Mouse (Mus musculus) liver, adult (tissue): ENCODE results near the gene Grik2.

ENCODE experiments used
- GATA4 ChIP-seq: IDR thresholded peaks from 2 replicates; pipeline ENCODE4 v1.6.1; 2014; ENCODE audit warnings: mild to moderate bottlenecking, low read length; ENCODE audit not compliant: insufficient replicate concordance

Gene Grik2

DNA sequence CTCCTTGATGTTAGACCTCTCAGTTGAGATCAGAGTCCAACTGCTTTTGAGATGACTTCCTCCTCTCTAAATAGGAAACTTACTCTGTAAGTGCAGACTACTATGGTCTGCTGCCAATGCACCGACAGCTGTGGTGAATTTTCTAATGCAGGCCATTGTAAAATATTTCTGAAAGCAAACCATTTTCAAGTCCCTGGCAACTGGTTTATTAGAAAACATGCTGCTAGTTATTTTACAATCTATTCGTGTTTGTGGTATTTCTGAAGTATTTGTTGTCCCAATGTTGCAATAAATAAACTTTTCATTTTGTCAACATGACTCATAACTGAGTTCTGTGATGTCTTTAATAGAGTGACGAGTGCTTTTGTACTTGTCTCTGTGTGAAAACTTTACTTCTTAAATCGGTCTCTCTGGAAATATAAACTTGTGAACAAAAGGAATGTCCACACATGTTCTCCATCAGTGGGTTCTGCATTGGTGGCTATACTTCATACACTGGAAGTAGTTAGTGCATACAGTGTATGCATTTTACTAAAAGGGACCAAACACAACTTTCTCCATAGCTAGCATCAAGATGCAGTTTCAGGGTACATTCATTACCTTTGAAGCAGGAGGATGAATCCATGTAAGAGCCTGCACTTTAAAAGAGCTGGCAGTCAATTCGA, 308.3 kb downstream of the Grik2 start:
- TF ChIP-seq GATA4: no peak

DNA sequence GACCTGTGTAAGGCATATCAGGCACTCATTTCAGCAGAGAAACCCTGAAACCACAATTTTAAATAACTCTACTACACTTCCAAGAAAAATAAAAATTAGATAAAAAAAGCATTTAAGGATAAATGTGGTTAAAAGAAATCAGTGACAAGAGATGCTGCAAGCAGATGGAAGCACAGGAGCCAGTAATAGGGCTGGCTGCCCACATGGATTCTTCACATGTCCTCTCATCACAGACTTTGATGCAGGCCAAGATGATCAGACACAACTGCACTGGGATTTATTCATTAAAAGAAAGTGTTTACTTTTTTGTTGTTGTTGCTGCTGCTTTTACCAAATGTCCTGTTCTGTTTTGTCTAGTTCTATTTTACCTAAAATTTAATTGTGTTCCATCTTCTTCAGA, 315.0 kb downstream of the Grik2 start:
- no peak for TF ChIP-seq GATA4

DNA sequence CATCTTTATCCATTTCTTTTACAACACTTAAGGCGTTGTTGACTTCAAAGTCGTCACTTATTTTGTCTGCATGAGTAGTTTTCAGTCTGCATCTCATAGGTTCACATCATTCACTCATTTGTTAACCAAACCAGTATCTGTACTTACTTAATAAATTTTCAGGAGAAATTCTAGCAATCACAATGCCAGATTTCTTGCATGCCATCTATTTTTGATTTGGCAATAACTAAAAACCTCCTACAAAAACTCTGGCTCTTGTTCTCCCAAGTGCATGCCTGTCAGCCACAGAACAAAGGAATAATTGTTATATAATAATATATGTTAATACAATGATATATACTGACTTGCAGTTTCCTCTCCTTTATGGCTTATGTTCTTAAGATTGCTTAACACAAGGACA, 331.8 kb downstream of the Grik2 start:
- TF ChIP-seq GATA4: no peak

DNA sequence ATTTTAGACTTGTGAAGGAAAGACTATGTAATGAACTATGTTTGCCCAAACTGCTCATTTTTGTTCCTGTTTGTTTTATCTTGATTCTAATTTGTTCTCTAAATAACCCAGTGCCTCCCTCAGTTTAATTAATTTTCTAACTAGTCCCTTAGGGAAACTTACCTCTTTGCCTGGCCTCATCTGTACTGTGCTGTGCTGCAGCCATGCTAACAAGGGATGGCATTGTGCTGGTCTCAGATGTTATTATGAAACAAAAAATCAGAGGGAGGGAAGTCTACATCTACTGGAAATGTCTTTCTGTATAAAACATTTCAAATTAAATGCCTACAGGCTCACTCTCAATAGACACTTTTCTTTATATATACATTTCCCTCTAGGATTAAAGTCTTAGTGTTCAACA, 335.0 kb downstream of the Grik2 start:
- TF ChIP-seq GATA4: no peak

DNA sequence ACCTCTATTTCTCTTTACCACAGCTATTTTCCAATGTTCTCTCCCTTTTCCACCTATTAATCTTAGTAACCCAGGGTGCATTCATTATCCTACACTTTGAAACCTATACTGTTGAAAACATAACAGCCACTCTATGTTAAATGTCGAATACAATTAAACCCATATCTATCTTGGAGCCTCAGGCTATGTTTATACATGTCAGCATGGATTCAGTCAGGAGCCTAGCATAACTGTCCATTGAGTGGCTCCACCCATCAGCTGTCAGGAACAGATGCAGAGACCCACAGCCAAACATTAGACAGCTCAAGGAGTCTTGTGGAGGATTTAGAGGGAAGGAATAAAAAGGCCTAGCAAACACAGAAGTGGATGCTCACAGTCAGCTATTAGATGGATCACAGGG, 347.2 kb downstream of the Grik2 start:
- TF ChIP-seq GATA4: no peak

DNA sequence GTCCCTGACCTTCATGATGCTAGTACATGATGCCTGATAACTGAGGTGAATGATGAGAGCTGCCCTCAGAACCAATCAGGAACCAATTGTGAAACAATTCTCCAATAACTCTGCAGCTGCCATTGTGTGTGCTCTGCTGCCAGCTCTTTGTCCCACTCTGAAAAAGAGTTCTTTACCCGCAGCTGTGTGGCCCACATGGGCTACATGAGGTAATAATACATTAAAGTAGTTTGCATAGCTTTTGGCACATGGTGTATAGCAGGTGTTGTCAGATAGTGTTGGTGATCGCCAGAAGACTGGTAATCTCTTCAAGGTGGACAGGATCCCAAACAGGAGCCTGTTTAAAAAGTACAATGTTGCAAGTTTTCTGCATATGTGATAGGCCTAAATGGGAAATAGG, 351.5 kb downstream of the Grik2 start:
- no peak for TF ChIP-seq GATA4

DNA sequence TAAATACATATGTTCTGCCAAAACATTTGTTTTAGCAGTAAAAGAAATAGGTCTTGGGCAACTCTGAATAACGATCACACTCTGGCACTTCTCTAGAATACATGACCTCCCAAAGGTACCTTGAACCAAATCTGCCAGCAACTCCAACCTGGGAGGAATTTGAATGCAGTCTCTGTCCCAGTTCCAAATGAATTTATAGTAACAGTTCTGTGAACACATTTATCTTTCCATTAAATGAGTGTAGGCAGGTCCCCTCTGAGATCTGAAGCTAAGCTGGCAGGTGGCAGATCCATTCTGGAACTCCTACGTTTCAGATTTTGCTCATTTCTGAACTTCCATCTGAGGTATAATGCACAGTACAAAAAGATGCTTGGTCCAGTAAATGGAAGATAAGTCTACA, 352.3 kb downstream of the Grik2 start:
- no peak for TF ChIP-seq GATA4

DNA sequence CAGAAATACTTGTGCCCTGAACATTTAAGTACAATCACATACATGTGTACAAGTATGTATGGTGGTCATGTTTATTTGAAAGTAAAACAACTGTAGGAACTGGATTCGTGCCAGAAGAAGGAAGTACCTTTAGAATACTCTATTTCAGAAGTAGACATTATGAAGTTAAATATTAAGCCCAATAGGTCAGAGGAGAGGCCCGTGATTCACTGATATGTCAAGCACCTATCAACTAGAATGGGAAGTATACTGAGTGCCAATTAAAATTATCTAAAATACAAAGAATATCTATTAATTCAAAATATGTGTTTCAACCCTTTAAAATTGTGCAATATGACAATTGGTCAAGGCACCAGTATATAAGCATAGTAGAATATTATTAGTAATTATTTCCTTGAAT, 355.7 kb downstream of the Grik2 start:
- TF ChIP-seq GATA4: no peak

DNA sequence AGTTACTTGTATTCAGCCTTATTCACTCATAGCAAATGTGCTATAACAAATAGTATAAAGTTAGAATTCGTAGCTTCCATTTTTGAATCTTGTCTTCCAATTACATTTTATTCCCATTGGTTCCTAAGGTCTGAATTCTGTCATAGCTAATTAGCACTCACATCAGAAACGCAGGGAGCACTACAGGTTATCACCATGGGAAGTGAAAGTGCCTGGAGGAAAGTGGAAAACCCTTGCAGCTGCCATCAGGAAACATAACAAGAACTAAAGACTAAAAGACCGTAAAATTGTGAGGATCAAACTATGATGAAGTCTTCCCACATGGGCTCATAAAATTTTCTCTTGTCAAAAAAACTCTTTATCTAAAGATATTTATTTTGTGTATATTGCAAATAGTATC, 405.6 kb downstream of the Grik2 start:
- TF ChIP-seq GATA4: no peak

DNA sequence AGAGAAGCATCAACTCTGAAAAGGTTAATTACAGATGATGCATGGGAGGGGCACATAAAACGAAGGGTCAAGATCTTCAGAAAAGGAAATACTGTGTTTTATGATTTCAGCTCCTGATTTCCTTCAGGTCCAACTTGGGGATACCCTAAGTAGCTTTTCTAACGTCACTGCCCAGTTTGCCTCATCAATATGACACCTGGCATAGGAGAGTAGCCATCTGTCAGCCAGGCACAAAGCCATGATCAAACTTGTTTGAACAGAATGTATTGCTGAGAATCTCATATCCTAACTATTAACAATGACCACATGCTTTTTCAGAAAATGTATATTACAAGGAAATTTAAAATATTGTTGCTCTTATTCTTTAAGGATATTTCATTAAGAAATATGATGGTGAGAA, 406.7 kb downstream of the Grik2 start:
- TF ChIP-seq GATA4: no peak

DNA sequence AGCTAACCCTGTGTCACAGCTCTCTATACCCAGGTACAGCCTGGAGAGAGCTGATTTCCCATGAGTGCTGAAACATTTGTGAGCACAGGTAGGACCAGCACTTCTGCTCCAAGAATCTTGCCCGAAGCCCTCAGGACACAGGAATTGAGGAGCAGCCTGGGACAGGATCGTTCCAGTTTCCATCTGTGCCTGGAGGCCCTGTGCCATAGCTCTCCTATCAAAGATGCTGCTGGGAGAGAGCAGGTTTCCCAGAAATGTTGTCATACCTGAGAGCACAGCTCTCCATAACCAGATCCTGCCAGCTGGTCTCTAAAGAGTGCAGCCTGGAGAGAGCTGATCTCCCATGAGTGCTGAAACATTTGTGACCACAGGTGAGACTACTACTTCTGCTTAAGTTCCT, 420.0 kb downstream of the Grik2 start:
- no peak for TF ChIP-seq GATA4

DNA sequence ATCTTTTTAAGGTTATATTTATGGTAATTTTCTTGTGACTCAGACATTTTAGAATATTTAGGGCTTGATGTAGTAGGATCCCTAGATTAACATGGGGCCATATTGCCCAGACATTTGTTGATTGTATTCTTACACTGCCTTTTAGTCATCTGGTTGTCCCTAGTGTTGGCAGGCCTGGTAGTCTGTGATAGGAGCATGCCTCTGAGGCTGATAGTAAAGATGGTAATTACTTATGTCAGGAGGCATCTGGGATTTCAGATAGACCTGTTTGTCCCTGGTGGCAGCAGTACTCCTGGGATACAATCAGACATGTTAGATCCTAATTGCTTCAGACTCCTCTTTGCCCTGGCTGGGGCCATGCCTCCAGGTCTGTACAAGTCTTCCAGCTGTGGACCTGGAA, 423.3 kb downstream of the Grik2 start:
- no peak for TF ChIP-seq GATA4

DNA sequence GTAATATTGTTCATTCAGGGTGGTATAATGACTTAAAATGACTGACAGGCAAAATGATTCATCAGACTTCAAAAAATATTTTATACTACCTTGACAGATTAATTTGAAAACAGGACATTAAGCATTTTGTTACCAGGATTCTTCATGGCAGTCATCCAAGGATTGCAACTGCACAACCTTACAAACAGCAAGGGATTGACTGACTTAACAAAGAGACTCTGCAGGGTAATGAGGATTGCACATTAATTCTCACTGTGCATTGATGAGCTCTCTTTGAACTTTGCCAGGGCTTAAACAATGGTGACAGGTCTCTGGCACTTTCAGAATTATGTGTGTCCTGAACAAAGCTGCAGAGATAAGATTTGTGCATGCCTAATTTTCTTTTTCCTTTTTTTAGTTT, 466.2 kb downstream of the Grik2 start:
- TF ChIP-seq GATA4: no peak

DNA sequence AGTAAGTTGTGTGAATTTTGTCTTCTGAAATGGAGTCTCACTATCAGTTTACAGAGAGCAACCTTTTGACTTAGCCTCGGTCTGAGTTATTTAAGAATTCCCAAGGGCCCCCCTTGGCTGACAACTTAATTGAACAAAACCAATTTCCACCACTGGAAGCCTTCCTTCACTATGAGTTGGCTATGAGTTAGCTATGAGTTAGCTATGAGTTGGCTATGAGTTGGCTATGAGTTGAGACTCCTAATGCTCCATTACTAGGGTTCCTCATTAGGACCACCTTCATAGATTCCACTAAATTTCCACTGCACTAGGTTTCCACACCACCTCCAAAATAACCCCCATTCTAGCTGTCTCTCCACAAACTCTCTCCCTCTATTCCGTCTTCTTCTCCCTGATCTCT, 468.7 kb downstream of the Grik2 start:
- TF ChIP-seq GATA4: no peak

DNA sequence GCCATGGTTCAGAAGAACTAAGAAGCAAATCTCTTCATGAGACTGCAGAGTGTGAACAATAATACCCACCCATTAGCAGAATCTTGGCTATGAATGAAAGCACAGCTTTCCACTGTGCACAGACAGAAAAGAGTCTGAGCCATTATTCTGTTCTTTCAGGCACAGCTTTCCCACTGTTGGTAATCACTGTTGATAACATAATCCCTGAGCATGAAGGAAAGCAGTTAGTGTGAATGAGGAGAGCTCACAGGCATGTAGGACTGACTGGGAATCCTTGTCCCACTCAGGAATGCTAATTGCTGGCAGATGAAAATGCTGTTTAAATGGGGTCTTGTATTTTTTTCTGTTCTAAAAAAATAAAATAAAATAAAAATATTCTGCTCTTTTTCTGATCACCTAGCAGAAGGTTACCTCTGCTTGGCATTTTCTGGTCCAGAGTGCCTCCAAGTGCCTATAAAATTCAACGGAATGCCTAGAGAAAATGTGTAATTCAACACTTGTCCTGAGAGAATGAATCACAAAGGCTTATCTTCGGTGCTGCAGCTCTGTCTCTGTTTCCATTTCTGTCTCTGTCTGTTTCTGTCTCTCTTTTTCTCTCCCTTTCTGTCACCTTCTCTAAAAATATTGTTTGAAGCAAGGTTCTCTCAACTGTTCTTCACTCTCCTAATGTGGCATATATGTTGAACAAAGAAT, 532.2 kb downstream of the Grik2 start:
- TF ChIP-seq GATA4: no peak

DNA sequence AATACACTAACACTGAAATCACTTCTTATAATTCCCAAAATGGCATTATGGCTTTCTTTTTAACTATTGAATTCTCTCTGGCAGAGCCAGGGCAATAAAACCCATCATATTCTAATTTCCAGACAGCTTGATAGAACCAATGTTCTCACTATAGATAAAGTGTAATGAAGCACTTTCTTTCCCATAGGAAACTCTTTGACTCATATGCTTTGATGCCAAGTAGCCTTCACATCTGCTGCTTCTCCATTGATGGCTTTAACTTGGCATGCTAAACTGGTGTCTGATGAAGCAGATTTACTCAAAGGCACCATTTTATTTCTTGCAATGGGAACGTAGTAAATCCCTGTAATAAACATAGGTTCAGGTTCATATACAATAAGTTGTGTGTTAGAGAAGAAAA, 568.5 kb downstream of the Grik2 start:
- no peak for TF ChIP-seq GATA4

DNA sequence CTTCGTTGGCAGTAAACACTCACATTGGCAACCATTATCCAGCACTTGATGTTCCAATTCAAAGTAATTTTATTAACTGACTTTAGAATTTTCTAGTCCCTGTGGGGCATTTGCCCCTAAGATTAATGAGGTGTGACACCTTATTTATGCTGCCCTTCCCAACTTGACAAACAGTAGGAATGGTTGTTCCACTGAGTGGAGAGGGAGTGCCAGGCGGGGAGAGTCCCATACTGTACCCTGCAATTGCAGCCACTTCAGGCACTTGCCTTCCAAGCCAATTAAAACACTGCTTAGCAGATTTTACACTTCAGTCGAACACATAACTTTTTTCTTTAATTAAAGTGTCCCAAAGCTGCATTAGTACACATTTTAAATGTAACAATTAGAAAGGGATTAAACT, 568.9 kb downstream of the Grik2 start:
- no peak for TF ChIP-seq GATA4
